Comparison of ENCODE assay signal across 15 mouse cellular contexts in the genomic region with DNA sequence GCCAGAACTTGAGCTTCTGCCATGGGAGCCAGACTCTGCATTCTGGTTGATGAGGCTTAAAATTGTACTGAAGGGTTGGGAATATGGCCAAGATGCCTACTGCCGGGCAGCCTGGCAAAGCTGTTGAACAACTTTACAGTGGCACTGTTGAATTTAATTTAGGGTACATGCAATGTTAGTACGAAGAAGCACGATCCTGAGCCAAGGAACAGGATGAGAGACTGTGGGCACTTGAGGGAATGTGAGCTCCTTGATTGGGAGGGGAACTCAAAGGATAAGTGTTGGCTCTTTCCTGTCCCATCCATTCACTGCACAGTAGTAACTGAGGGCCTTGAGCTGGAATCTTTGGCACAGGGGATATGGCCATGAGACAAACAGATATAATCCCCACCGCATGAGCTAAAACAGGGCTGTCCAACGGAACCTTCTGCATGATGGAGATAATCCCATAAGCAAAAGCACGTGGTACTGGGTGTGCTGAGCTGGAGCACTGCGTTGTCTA. TPM values are rescaled to one million over a fixed set of nuclear protein-coding genes. Genes with fewer than 3 reads are reported as not detected.
DNase-seq lines count a peak whose midpoint lies in the region; ATAC-seq and TF ChIP-seq lines count a peak whose summit lies in the region.
"Had no signal": no experiment of that assay in that cellular context is flagged by ENCODE, and none has a peak within 500 bp of the region (broad histone marks: within the 10 kb centered on the region; RNA-seq: fewer than 3 reads in every experiment).

No protein-coding gene starts in this region.

- no peaks in the 10 kb centered on the region for H3K36me3 ChIP-seq in embryonic facial prominence, embryonic 13.5 days
- H3K36me3 ChIP-seq in embryonic facial prominence, embryonic 10.5 days (replicated peaks), result no peaks in the 10 kb centered on the region
- no peaks in the 10 kb centered on the region for H3K36me3 ChIP-seq in G1E (replicated peaks)

- H3K9ac ChIP-seq in embryonic facial prominence, embryonic 13.5 days, result 0 out of 2 replicates have a peak overlapping the region, but pooled peaks have one; percentile 23
- H3K9ac ChIP-seq: lung, embryonic 14.5 days had no signal

- no peak overlapping the region for H3K4me3 ChIP-seq in embryonic facial prominence, embryonic 13.5 days
- no peak overlapping the region for H3K4me3 ChIP-seq in embryonic facial prominence, embryonic 10.5 days
- H3K4me3 ChIP-seq in G1E (ENCODE audit: low read depth, low read length), result no peak overlapping the region

- no peak for DNase-seq in embryonic facial prominence, embryonic 10.5 days (ENCODE audit: low spot score)
- peak; percentile 49 to 69 for DNase-seq in left cerebral cortex, postnatal 14 days (ENCODE audit: low spot score in 2 of 2)
- DNase-seq in left cerebral cortex, adult 11 months (ENCODE audit: low spot score), result no peak
- no peak for DNase-seq in G1E (ENCODE audit: low spot score)
- peak; percentile 35 to 44 for DNase-seq in layer of hippocampus, adult 8-10 months (ENCODE audit: low spot score in 2 of 2)
- DNase-seq in gastrocnemius, adult 18-20 months (ENCODE audit: low spot score), result no peak
- DNase-seq in kidney, postnatal 36 days, result no peak
- DNase-seq: adrenal gland, adult 2 months; cerebellum, adult 11 months; lung, embryonic 14.5 days had no signal

- no peak for ATAC-seq in embryonic facial prominence, embryonic 13.5 days (ENCODE audit: insufficient number of reproducible peaks, insufficient read depth, low FRiP score, low TSS enrichment, low read depth)
- peak; percentile 63 for ATAC-seq in G1E (ENCODE audit: extremely low read depth, insufficient number of reproducible peaks, low FRiP score, poor library complexity, severe bottlenecking)
- ATAC-seq: intestine, postnatal 0 days had no signal

- no peaks in the 10 kb centered on the region for H3K4me1 ChIP-seq in embryonic facial prominence, embryonic 13.5 days
- H3K4me1 ChIP-seq in embryonic facial prominence, embryonic 10.5 days, result no peaks in the 10 kb centered on the region
- peaks cover 43% of the 10 kb centered on the region for H3K4me1 ChIP-seq in G1E (ENCODE audit: insufficient read depth, low read depth, low read length)

- TF ChIP-seq CTCF in G1E (IDR thresholded peaks at IDR 0.05; ENCODE audit: low read depth, low read length), result no peak

- 0 out of 2 replicates have a peak, but pooled peaks cover 3% of the 10 kb centered on the region for H3K27me3 ChIP-seq in embryonic facial prominence, embryonic 13.5 days
- 0 out of 2 replicates have a peak, but pooled peaks cover 3% of the 10 kb centered on the region for H3K27me3 ChIP-seq in embryonic facial prominence, embryonic 10.5 days (replicated peaks; ENCODE audit: low read depth, poor library complexity, severe bottlenecking)
- H3K27me3 ChIP-seq in G1E (ENCODE audit: insufficient read depth, low read length), result peaks cover 37% of the 10 kb centered on the region

- no peak overlapping the region for H3K27ac ChIP-seq in embryonic facial prominence, embryonic 13.5 days
- H3K27ac ChIP-seq in embryonic facial prominence, embryonic 10.5 days (replicated peaks), result no peak overlapping the region

- H3K9me3 ChIP-seq in embryonic facial prominence, embryonic 13.5 days, result no peaks in the 10 kb centered on the region
- no peaks in the 10 kb centered on the region for H3K9me3 ChIP-seq in embryonic facial prominence, embryonic 10.5 days
- H3K9me3 ChIP-seq in G1E (replicated peaks), result no peaks in the 10 kb centered on the region

- 80% methylated on average over 7 of the region's 7 CpGs for WGBS in embryonic facial prominence, embryonic 13.5 days
- WGBS in embryonic facial prominence, embryonic 10.5 days, result 88% methylated on average over 7 of the region's 7 CpGs

- H3K4me2 ChIP-seq in embryonic facial prominence, embryonic 13.5 days, result no peak overlapping the region
- H3K4me2 ChIP-seq: lung, embryonic 14.5 days had no signal

- intact Hi-C loops in left cerebral cortex, postnatal 14 days (cut with DNase I), result no loop called here

RNA-seq across cellular contexts. Expression of a gene that starts 8.5 kb away (rescaled TPM):
- polyA plus RNA-seq in embryonic facial prominence, embryonic 13.5 days (2015; fragmentation: Nextera tagmentation; extraction: Ambion mirVana), result 27.6 and 32.2 TPM in 2 replicates
- 29.7 and 35.3 TPM in 2 replicates for polyA plus RNA-seq in embryonic facial prominence, embryonic 10.5 days (2016; fragmentation: Nextera tagmentation; extraction: Ambion mirVana)
- 10 to 100 TPM; 44.2 to 45.4 TPM for total RNA-seq in left cerebral cortex, postnatal 14 days (2021)
- total RNA-seq in G1E (2014; fragmentation: Nextera tagmentation) (11.9 and 12.4 TPM in 2 replicates), G1E (2017) (15.2 and 17.3 TPM in 2 replicates)
- polyA plus RNA-seq in G1E (2012), result 19.3 and 27.6 TPM in 2 replicates
- 10 to 100 TPM; 42.8 to 53.5 (median 44.8) TPM for total RNA-seq in layer of hippocampus, adult 8-10 months (2022)
- total RNA-seq in gastrocnemius, adult 18-20 months (2021), result 10 to 100 TPM; 10.4 to 11.5 TPM

RNA-seq across cellular contexts. Expression of a gene that starts 14.9 kb away (rescaled TPM):
- 84.5 and 102 TPM in 2 replicates for polyA plus RNA-seq in embryonic facial prominence, embryonic 13.5 days (2015; fragmentation: Nextera tagmentation; extraction: Ambion mirVana)
- 57.4 and 69.6 TPM in 2 replicates for polyA plus RNA-seq in embryonic facial prominence, embryonic 10.5 days (2016; fragmentation: Nextera tagmentation; extraction: Ambion mirVana)
- total RNA-seq in left cerebral cortex, postnatal 14 days (2021), result 100 to 1,000 TPM in 1 of 2 experiments, 10 to 100 TPM in 1; 99.8 to 104 TPM
- 67.7 and 86.7 TPM in 2 replicates for total RNA-seq in G1E (2014; fragmentation: Nextera tagmentation)
- 39.3 and 57.2 TPM in 2 replicates for total RNA-seq in G1E (2017)
- 4.2 and 6.5 TPM in 2 replicates for polyA plus RNA-seq in G1E (2012)
- 100 to 1,000 TPM in 3 of 4 experiments, 10 to 100 TPM in 1; 86.6 to 148 (median 116) TPM for total RNA-seq in layer of hippocampus, adult 8-10 months (2022)
- 10 to 100 TPM; 29.5 to 32.1 TPM for total RNA-seq in gastrocnemius, adult 18-20 months (2021)

RNA-seq across cellular contexts. Expression of a gene that starts 14.9 kb away (rescaled TPM):
- polyA plus RNA-seq in embryonic facial prominence, embryonic 13.5 days (2015; fragmentation: Nextera tagmentation; extraction: Ambion mirVana), result 35.5 and 47.6 TPM in 2 replicates
- polyA plus RNA-seq in embryonic facial prominence, embryonic 10.5 days (2016; fragmentation: Nextera tagmentation; extraction: Ambion mirVana), result 59.1 and 64.5 TPM in 2 replicates
- total RNA-seq in left cerebral cortex, postnatal 14 days (2021), result 10 to 100 TPM; 13.4 to 13.9 TPM
- total RNA-seq in G1E (2014; fragmentation: Nextera tagmentation) (23.0 and 32.6 TPM in 2 replicates), G1E (2017) (22.3 and 23.5 TPM in 2 replicates)
- polyA plus RNA-seq in G1E (2012), result 45.5 and 56.5 TPM in 2 replicates
- total RNA-seq in layer of hippocampus, adult 8-10 months (2022), result 10 to 100 TPM; 11.8 to 14.0 (median 13.1) TPM
- 1 to 10 TPM; 9.0 to 9.4 TPM for total RNA-seq in gastrocnemius, adult 18-20 months (2021)

RNA-seq across cellular contexts. Expression of a gene that starts 16.9 kb away (rescaled TPM):
- 4.5 and 4.7 TPM in 2 replicates for polyA plus RNA-seq in embryonic facial prominence, embryonic 13.5 days (2015; fragmentation: Nextera tagmentation; extraction: Ambion mirVana)
- polyA plus RNA-seq in embryonic facial prominence, embryonic 10.5 days (2016; fragmentation: Nextera tagmentation; extraction: Ambion mirVana), result 0.70 and 0.90 TPM in 2 replicates
- under 1 TPM in 1 of 2 experiments, not detected in 1; 0.25 TPM for total RNA-seq in left cerebral cortex, postnatal 14 days (2021)
- total RNA-seq in G1E (2014; fragmentation: Nextera tagmentation) (10.5 and 11.5 TPM in 2 replicates), G1E (2017) (11.7 and 13.1 TPM in 2 replicates)
- polyA plus RNA-seq in G1E (2012), result 26.6 and 31.1 TPM in 2 replicates
- total RNA-seq in layer of hippocampus, adult 8-10 months (2022), result 1 to 10 TPM in 2 of 4 experiments, not detected in 2; 5.4 to 8.2 TPM
- under 1 TPM in 1 of 2 experiments, not detected in 1; 0.17 TPM for total RNA-seq in gastrocnemius, adult 18-20 months (2021)
- total RNA-seq: megakaryocyte-erythroid progenitor cell, adult 5-6 weeks had no signal

RNA-seq across cellular contexts. Expression of a gene that starts 27.7 kb away (rescaled TPM):
- 0.18 and 1.2 TPM in 2 replicates for polyA plus RNA-seq in embryonic facial prominence, embryonic 13.5 days (2015; fragmentation: Nextera tagmentation; extraction: Ambion mirVana)
- 0.16 TPM in 1 of 2 replicates, not detected in the other for polyA plus RNA-seq in embryonic facial prominence, embryonic 10.5 days (2016; fragmentation: Nextera tagmentation; extraction: Ambion mirVana)
- total RNA-seq in left cerebral cortex, postnatal 14 days (2021), result under 1 TPM; 0.68 to 0.93 TPM
- not detected in 2 replicates for total RNA-seq in G1E (2014; fragmentation: Nextera tagmentation)
- 0.38 TPM in 1 of 2 replicates, not detected in the other for total RNA-seq in G1E (2017)
- not detected in 2 replicates for polyA plus RNA-seq in G1E (2012)
- 1 to 10 TPM; 1.4 to 3.0 (median 1.7) TPM for total RNA-seq in layer of hippocampus, adult 8-10 months (2022)
- not detected for total RNA-seq in gastrocnemius, adult 18-20 months (2021)
- total RNA-seq: megakaryocyte-erythroid progenitor cell, adult 5-6 weeks; neutrophil, adult 5-6 weeks had no signal
- polyA plus RNA-seq: thymus, postnatal 0 days had no signal

Comparison
In these comparisons a context has a peak if more than half of its experiments do, and no peak if none do; other contexts are left out.
1. DNase-seq: peak in left cerebral cortex, postnatal 14 days (2 of 2) and layer of hippocampus, adult 8-10 months (2 of 2); none in embryonic facial prominence, embryonic 10.5 days (single experiment), left cerebral cortex, adult 11 months (single experiment), G1E (single experiment), gastrocnemius, adult 18-20 months (single experiment) and kidney, postnatal 36 days (0 of 2).